Comparison of ENCODE assay signal across 16 mouse cellular contexts in the genomic region with DNA sequence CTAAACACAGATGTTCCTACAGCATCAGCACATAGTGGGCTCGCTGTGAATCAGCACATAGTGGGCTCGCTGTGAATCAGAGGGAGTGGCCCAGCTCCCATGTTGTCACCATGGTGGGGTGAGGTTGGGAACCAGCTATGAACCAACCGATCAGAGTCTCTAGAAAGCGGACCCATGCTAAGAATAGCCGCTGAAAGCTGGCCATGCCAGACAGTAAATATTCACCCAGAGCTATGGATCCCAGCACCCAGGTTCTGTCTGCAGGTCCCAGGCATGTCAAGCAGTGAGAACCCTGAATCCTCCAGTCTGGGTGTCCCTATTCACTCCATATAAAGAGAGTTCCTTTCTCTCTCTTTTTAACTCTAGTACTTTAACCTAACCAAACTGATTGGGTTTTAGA.
"Had no signal": no experiment of that assay in that cellular context is flagged by ENCODE, and none has a peak within 500 bp of the region (broad histone marks: within the 10 kb centered on the region; RNA-seq: fewer than 3 reads in every experiment).

No protein-coding gene starts in this region.

- DNase-seq: retina, postnatal 1 day; right cerebral cortex, adult 18-20 months; right cerebral cortex, postnatal 14 days; right cerebral cortex, postnatal 25 days; right cerebral cortex, postnatal 4 days; spleen, adult 18-20 months; thymus, adult 18-20 months; thymus, adult 2 months; thymus, postnatal 14 days; thymus, postnatal 25 days; thymus, postnatal 36 days; thymus, postnatal 4 days had no signal

- H3K4me2 ChIP-seq: neural tube, embryonic 13.5 days; neural tube, embryonic 15.5 days; stomach, embryonic 15.5 days had no signal

- H3K4me3 ChIP-seq: neural tube, embryonic 13.5 days; neural tube, embryonic 15.5 days; stomach, embryonic 15.5 days had no signal

- H3K27ac ChIP-seq: neural tube, embryonic 13.5 days; neural tube, embryonic 15.5 days; stomach, embryonic 15.5 days; stomach, postnatal 0 days had no signal

- H3K4me1 ChIP-seq: stomach, embryonic 15.5 days had no signal

- H3K9me3 ChIP-seq: neural tube, embryonic 13.5 days; neural tube, embryonic 15.5 days; stomach, embryonic 15.5 days had no signal

- H3K9ac ChIP-seq: neural tube, embryonic 13.5 days; neural tube, embryonic 15.5 days; stomach, embryonic 15.5 days had no signal

- H3K27me3 ChIP-seq: neural tube, embryonic 13.5 days; neural tube, embryonic 15.5 days; stomach, embryonic 15.5 days had no signal

- H3K36me3 ChIP-seq: neural tube, embryonic 15.5 days; stomach, embryonic 15.5 days had no signal
